13 mouse cellular contexts compared by ENCODE assay signal in genomic region chr2:14807650-14808347, GRCm38 (mm10).
DNase-seq lines count a peak whose midpoint lies in the region; ATAC-seq and TF ChIP-seq lines count a peak whose summit lies in the region.
"Had no signal": no experiment of that assay in that cellular context is flagged by ENCODE, and none has a peak within 500 bp of the region (broad histone marks: within the 10 kb centered on the region; RNA-seq: fewer than 3 reads in every experiment).

No protein-coding gene starts in this region.

- peak; percentile 87 for DNase-seq in midbrain, embryonic 11.5 days (ENCODE audit: low spot score, missing footprints)
- no peak for DNase-seq in midbrain, postnatal 0 days (ENCODE audit: low spot score)
- peak; percentile 45 for DNase-seq in embryo, embryonic 11 days
- no peak for DNase-seq in adrenal gland, postnatal 14 days
- no peak for DNase-seq in cerebellum, adult 18-20 months
- no peak for DNase-seq in ovary, postnatal 36 days (ENCODE audit: low spot score)
- DNase-seq: kidney, adult 2 months; liver; lung, postnatal 4 days; thymus, postnatal 25 days had no signal

- no peak overlapping the region for H3K9ac ChIP-seq in midbrain, embryonic 11.5 days (ENCODE audit: low read length)
- H3K9ac ChIP-seq in midbrain, postnatal 0 days (replicated peaks; ENCODE audit: low read length, poor library complexity, severe bottlenecking), result no peak overlapping the region
- no peak overlapping the region for H3K9ac ChIP-seq in forebrain, embryonic 15.5 days (replicated peaks)
- H3K9ac ChIP-seq: heart, embryonic 15.5 days; neural tube, embryonic 12.5 days had no signal

- H3K4me3 ChIP-seq in midbrain, embryonic 11.5 days (ENCODE audit: low read depth, low read length), result no peak overlapping the region
- no peak overlapping the region for H3K4me3 ChIP-seq in midbrain, postnatal 0 days (ENCODE audit: low read depth, low read length)
- no peak overlapping the region for H3K4me3 ChIP-seq in forebrain, embryonic 15.5 days
- H3K4me3 ChIP-seq: heart, embryonic 15.5 days; neural tube, embryonic 12.5 days had no signal

- H3K9me3 ChIP-seq in midbrain, embryonic 11.5 days (ENCODE audit: control insufficient read depth, low read length), result no peaks in the 10 kb centered on the region
- H3K9me3 ChIP-seq in midbrain, postnatal 0 days (ENCODE audit: low read length), result no peaks in the 10 kb centered on the region
- H3K9me3 ChIP-seq in forebrain, embryonic 15.5 days, result no peaks in the 10 kb centered on the region
- H3K9me3 ChIP-seq: heart, embryonic 15.5 days; neural tube, embryonic 12.5 days had no signal

- TF ChIP-seq CTCF in midbrain, postnatal 0 days (IDR thresholded peaks at IDR 0.05), result no peak

- H3K27me3 ChIP-seq in midbrain, embryonic 11.5 days (ENCODE audit: control insufficient read depth, insufficient read depth, low read length), result no peaks in the 10 kb centered on the region
- H3K27me3 ChIP-seq in midbrain, postnatal 0 days (ENCODE audit: insufficient read depth, low read length), result no peaks in the 10 kb centered on the region
- no peaks in the 10 kb centered on the region for H3K27me3 ChIP-seq in forebrain, embryonic 15.5 days
- H3K27me3 ChIP-seq: heart, embryonic 15.5 days; neural tube, embryonic 12.5 days had no signal

- 49% methylated on average over 6 of the region's 6 CpGs for WGBS in midbrain, embryonic 11.5 days
- WGBS in midbrain, postnatal 0 days, result 39% methylated on average over 6 of the region's 6 CpGs
- WGBS in forebrain, embryonic 15.5 days, result 40% methylated on average over 6 of the region's 6 CpGs

- H3K4me1 ChIP-seq in midbrain, embryonic 11.5 days (ENCODE audit: control insufficient read depth, insufficient read depth, low read length), result peaks cover 4% of the 10 kb centered on the region; the same call in 1 of the 2 replicates
- peaks cover 4% of the 10 kb centered on the region; the same call in 1 of the 2 replicates for H3K4me1 ChIP-seq in midbrain, postnatal 0 days (ENCODE audit: insufficient read depth, low read length)
- H3K4me1 ChIP-seq in forebrain, embryonic 15.5 days, result peaks cover 5% of the 10 kb centered on the region; the same call in 1 of the 2 replicates

- no peaks in the 10 kb centered on the region for H3K36me3 ChIP-seq in midbrain, embryonic 11.5 days (ENCODE audit: control insufficient read depth, insufficient read depth, low read length)
- H3K36me3 ChIP-seq in midbrain, postnatal 0 days (ENCODE audit: insufficient read depth, low read length), result no peaks in the 10 kb centered on the region
- H3K36me3 ChIP-seq in forebrain, embryonic 15.5 days, result no peaks in the 10 kb centered on the region
- H3K36me3 ChIP-seq: heart, embryonic 15.5 days; neural tube, embryonic 12.5 days had no signal

- no peak overlapping the region for H3K4me2 ChIP-seq in midbrain, embryonic 11.5 days
- H3K4me2 ChIP-seq in midbrain, postnatal 0 days (ENCODE audit: low read depth, low read length, poor library complexity, severe bottlenecking), result no peak overlapping the region
- no peak overlapping the region for H3K4me2 ChIP-seq in forebrain, embryonic 15.5 days (replicated peaks)
- H3K4me2 ChIP-seq: heart, embryonic 15.5 days; neural tube, embryonic 12.5 days had no signal

- ATAC-seq in midbrain, embryonic 11.5 days (ENCODE audit: low FRiP score), result peak; percentile 54; the same call in 1 of the 2 replicates
- ATAC-seq in midbrain, postnatal 0 days (ENCODE audit: low FRiP score), result no peak
- ATAC-seq in forebrain, embryonic 15.5 days (replicated peaks), result peak; percentile 68; the same call in 1 of the 2 replicates

- H3K27ac ChIP-seq in midbrain, embryonic 11.5 days (ENCODE audit: low read depth, low read length), result no peak overlapping the region
- no peak overlapping the region for H3K27ac ChIP-seq in midbrain, postnatal 0 days (ENCODE audit: low read depth, low read length)
- 0 out of 2 replicates have a peak overlapping the region, but pooled peaks have one; percentile 28 for H3K27ac ChIP-seq in forebrain, embryonic 15.5 days (replicated peaks)
- H3K27ac ChIP-seq: heart, embryonic 15.5 days; neural tube, embryonic 12.5 days had no signal

Comparison
In these comparisons a context has a peak if more than half of its experiments do, and no peak if none do; other contexts are left out.
1. DNase-seq: peak in midbrain, embryonic 11.5 days (single experiment) and embryo, embryonic 11 days (single experiment); none in midbrain, postnatal 0 days (single experiment), adrenal gland, postnatal 14 days (single experiment), cerebellum, adult 18-20 months (0 of 2) and ovary, postnatal 36 days (single experiment).